Mouse (Mus musculus) MEL-GATA-1-ER (cell line): ENCODE data around the gene Hic1.

Source experiments
- DNase-seq: peaks from one replicate; pipeline ENCODE4 v3.0.0-alpha.2; 2012; ENCODE audit warnings: low read depth; ENCODE audit errors: extremely low read depth

Gene Hic1

DNA sequence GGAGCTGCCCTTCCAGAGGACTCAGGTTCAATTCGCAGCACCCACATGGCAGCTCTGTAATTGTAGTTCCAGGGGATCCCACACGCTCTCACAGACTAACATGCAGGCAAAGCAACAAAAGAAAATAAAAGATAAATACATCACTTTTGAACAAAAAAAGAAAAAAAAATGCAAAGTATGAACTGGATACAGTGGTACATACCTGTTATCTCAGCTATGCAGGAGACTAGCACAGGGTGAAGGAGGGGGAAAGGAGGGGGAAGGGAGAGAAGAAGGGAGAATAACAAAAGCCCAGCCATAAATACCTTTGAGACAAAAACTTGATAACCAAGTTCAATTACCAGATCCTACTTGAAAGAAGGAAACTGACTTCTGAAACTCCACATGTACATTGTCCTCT is 44.9 kb downstream of the Hic1 start:
- DNase-seq: no peak

DNA sequence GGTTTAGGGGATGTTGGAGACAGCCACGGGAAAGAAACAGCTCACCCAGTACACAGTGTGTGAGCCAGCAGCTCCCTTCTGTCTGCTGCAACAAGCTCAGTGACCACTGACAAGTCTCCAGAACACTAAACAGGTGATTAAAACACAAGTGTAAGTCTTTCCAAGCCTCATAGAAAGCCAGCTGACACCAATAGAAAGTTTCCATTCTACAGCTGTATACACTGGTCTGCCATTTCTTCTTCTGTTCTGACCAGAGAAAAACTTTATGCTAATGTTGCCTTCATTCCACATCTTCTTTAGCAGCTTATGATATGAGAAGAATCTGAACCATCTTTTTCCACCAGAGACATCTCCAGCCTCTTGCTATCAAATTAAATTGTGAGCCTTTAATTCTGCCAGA is 48.0 kb downstream of the Hic1 start:
- DNase-seq: no peak

- no peak for DNase-seq
Measured at GRCm38 (mm10) chr11:75119841-75120240, 49.5 kb downstream of the Hic1 start.

GRCm38 (mm10) chr11:75119298-75119697 is 50.0 kb downstream of the Hic1 start:
- no peak for DNase-seq

DNA sequence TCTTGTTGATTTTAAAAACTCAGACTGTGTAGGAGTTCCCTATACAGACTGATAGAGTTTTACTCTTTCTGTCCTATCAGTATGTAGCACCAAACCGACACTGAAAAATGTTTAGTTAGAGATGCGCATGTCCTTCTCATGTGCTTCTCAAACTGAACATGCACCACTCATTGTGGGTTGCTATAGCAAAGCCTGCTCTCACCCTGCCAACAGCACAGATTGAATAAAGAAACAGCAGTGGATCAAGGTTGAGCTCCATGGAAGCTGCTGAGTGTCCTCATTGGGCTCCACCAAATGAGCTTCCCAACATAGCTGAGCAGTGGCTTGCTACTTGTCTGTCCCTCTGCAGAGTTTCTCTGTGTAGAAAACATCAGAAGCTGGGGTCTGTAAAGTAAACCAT is 51.2 kb downstream of the Hic1 start:
- DNase-seq: no peak

GRCm38 (mm10) chr11:75116379-75116778 is 52.9 kb downstream of the Hic1 start:
- no peak for DNase-seq
